Mouse (Mus musculus) kidney, embryonic 15.5 days (tissue): ENCODE measurements around the gene Gpr135. TPM values are rescaled to one million over a fixed set of nuclear protein-coding genes. Genes with fewer than 3 reads are reported as not detected.
"Not testable (repeated sequence)": the region's sequence is repeated elsewhere in the genome, so short reads cannot be mapped to it uniquely, and the experiment has no call there.

Experiments
- ATAC-seq: fragments of 200-750 bp; cut with Nextera tagmentation; replicated peaks from 2 replicates; pipeline ENCODE4 v1.8.0; 2017; ENCODE audit warnings: moderate TSS enrichment; ENCODE audit not compliant: low FRiP score
- H3K27ac ChIP-seq: fragments of 300-500 bp; sonication (generic); 2 replicates; pipeline ENCODE4 v1.5.1; 2015; ENCODE audit warnings: mild to moderate bottlenecking, inconsistent platforms
- H3K27me3 ChIP-seq: fragments of 300-500 bp; sonication (generic); 2 replicates; pipeline ENCODE4 v1.6.1; 2015; ENCODE audit warnings: inconsistent platforms
- H3K36me3 ChIP-seq: fragments of 300-500 bp; sonication (generic); 2 replicates; pipeline ENCODE4 v1.6.1; 2015; ENCODE audit warnings: inconsistent platforms
- H3K4me1 ChIP-seq: fragments of 300-500 bp; sonication (generic); 2 replicates; pipeline ENCODE4 v1.6.1; 2015; ENCODE audit warnings: inconsistent platforms
- H3K4me2 ChIP-seq: fragments of 300-500 bp; sonication (generic); 2 replicates; pipeline ENCODE4 v1.6.1; 2015; ENCODE audit warnings: moderate library complexity, mild to moderate bottlenecking, inconsistent platforms
- H3K4me3 ChIP-seq: fragments of 300-500 bp; sonication (generic); replicated peaks from 2 replicates; pipeline ENCODE4 v1.5.1; 2015; ENCODE audit warnings: mild to moderate bottlenecking, inconsistent platforms
- H3K9ac ChIP-seq: fragments of 300-500 bp; sonication (generic); 2 replicates; pipeline ENCODE4 v1.6.1; 2015; ENCODE audit warnings: mild to moderate bottlenecking, inconsistent platforms
- H3K9me3 ChIP-seq: fragments of 300-500 bp; sonication (generic); replicated peaks from 2 replicates; pipeline ENCODE4 v1.6.1; 2016; ENCODE audit warnings: inconsistent platforms
- WGBS: fragments of 180-500 bp; shearing (Covaris S2); methylation state at CpG from one replicate; pipeline ENCODE4 v1.1.7; 2015; ENCODE audit warnings: mixed read lengths; 5-methylcytosine and 5-hydroxymethylcytosine counted together
- polyA plus RNA-seq: library from polyadenylated mRNA; unstranded; fragments of >200 nt; fragmentation: Nextera tagmentation; extraction: Ambion mirVana; gene quantifications from 2 replicates; pipeline ENCODE4 v1.2.1, GENCODE M21; 2015

The Gpr135 gene
- polyA plus RNA-seq, 1 experiment from 2014 or later, result 0.57 TPM

GRCm38 (mm10) chr12:72084261-72085023 lies 13.5 kb upstream of the Gpr135 start:
- 5% methylated on average over 46 of the region's 46 CpGs for WGBS
- peak; percentile 24 for ATAC-seq
- H3K4me1 ChIP-seq, result peaks cover 34% of the 10 kb centered on the region

GRCm38 (mm10) chr12:72083265-72083664 lies 12.3 kb upstream of the Gpr135 start:
- no peaks in the 10 kb centered on the region for H3K36me3 ChIP-seq
- H3K9me3 ChIP-seq, result no peaks in the 10 kb centered on the region
- no peaks in the 10 kb centered on the region for H3K27me3 ChIP-seq
- H3K4me1 ChIP-seq, result peaks cover 34% of the 10 kb centered on the region
- no peak for ATAC-seq
- H3K9ac ChIP-seq, result no peak overlapping the region
- H3K27ac ChIP-seq, result no peak overlapping the region
- 79% methylated on average over 9 of the region's 9 CpGs for WGBS
- H3K4me3 ChIP-seq, result no peak overlapping the region
- H3K4me2 ChIP-seq, result no peak overlapping the region

More at GRCm38 (mm10) chr12:72084261-72085023, 13.5 kb upstream of the Gpr135 start:
- H3K4me3 ChIP-seq, result peak overlapping the region; percentile 82
- H3K27ac ChIP-seq, result peak overlapping the region; percentile 98
- H3K27me3 ChIP-seq, result no peaks in the 10 kb centered on the region
- peak overlapping the region; percentile 76 for H3K9ac ChIP-seq
- H3K9me3 ChIP-seq, result no peaks in the 10 kb centered on the region
- peak overlapping the region; percentile 95 for H3K4me2 ChIP-seq
- H3K36me3 ChIP-seq, result no peaks in the 10 kb centered on the region

- peak overlapping the region; percentile 27 for H3K4me3 ChIP-seq
- H3K9me3 ChIP-seq, result no peaks in the 10 kb centered on the region
- H3K27me3 ChIP-seq, result no peaks in the 10 kb centered on the region
- H3K36me3 ChIP-seq, result no peaks in the 10 kb centered on the region
- H3K4me1 ChIP-seq, result peaks cover 26% of the 10 kb centered on the region
- 20% methylated on average over 18 of the region's 18 CpGs for WGBS
- H3K27ac ChIP-seq, result no peak overlapping the region
- no peak for ATAC-seq
- H3K4me2 ChIP-seq, result peak overlapping the region; percentile 56
- 0 out of 2 replicates have a peak overlapping the region, but pooled peaks have one; percentile 8 for H3K9ac ChIP-seq
These were observed 11.4 kb upstream of the Gpr135 start for GRCm38 (mm10) chr12:72082370-72082769.

DNA sequence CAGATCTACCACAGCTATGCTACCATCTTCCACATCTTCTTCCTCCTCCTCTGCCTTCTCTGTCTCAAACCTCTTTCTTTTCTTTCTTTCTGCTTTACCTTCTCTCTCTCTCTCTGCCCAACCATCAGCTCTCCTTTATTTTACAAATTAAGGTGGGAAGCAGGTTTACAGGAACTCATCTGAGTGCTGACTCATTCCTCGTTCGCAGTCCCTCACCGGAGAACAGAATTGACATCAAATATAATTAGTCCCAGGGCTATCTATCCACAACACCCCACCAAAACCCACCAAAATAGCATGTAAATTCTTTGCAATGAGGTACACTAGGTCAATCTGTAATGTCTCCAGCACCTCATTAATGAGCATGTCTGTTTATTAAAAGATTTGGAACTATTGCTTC lies 11.0 kb upstream of the Gpr135 start:
- no peaks in the 10 kb centered on the region for H3K27me3 ChIP-seq
- no peaks in the 10 kb centered on the region for H3K9me3 ChIP-seq
- no peak for ATAC-seq
- H3K36me3 ChIP-seq, result 0 out of 2 replicates have a peak, but pooled peaks cover under 1% of the 10 kb centered on the region
- peak overlapping the region; percentile 56 for H3K4me2 ChIP-seq
- H3K4me3 ChIP-seq, result 0 out of 2 replicates have a peak overlapping the region, but pooled peaks have one; percentile 27
- peaks cover 24% of the 10 kb centered on the region for H3K4me1 ChIP-seq
- no peak overlapping the region for H3K27ac ChIP-seq
- 77% methylated on average over 3 of the region's 3 CpGs for WGBS
- no peak overlapping the region for H3K9ac ChIP-seq

GRCm38 (mm10) chr12:72078248-72078647 lies 7.3 kb upstream of the Gpr135 start:
- Histone ChIP-seq H3K27ac (no peak overlapping the region), H3K36me3 (peaks cover 22% of the 10 kb centered on the region), H3K4me2 (no peak overlapping the region), H3K27me3 (no peaks in the 10 kb centered on the region), H3K4me1 (peaks cover 9% of the 10 kb centered on the region), H3K9ac (no peak overlapping the region), H3K4me3 (no peak overlapping the region), H3K9me3 (no peaks in the 10 kb centered on the region)
- 80% methylated on average over 3 of the region's 3 CpGs for WGBS
- no peak for ATAC-seq

- Histone ChIP-seq H3K27me3 (peaks cover 29% of the 10 kb centered on the region), H3K4me1 (peaks cover 17% of the 10 kb centered on the region), H3K9ac (peak overlapping the region; percentile 44; the same call in 1 of the 2 replicates), H3K36me3 (peaks cover 9% of the 10 kb centered on the region), H3K9me3 (no peaks in the 10 kb centered on the region), H3K27ac (no peak overlapping the region), H3K4me2 (peak overlapping the region; percentile 99), H3K4me3 (peak overlapping the region; percentile 62)
- WGBS, result 6% methylated on average over 40 of the region's 40 CpGs
- no peak for ATAC-seq
These were observed 1.1 kb downstream of the Gpr135 start for GRCm38 (mm10) chr12:72069626-72070326.

DNA sequence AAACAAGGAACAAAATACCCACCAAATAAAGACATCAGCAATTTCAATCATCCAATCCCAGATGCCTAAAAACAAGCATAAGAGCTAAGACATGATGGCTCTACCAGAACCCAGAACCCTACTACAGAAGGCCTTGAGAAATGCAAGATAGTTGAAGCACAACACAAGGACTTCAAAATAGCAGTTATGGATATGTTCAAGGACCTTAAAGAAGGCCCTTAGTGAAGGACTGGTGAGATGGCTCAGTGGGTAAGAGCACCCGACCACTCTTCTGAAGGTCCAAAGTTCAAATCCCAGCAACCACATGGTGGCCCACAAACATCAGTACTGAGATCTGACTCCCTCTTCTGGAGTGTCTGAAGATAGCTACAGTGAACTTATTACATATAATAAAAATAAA lies 13.1 kb downstream of the Gpr135 start:
- H3K4me3 ChIP-seq, result no peak overlapping the region
- H3K27me3 ChIP-seq, result peaks cover 6% of the 10 kb centered on the region; the same call in 1 of the 2 replicates
- H3K9ac ChIP-seq, result no peak overlapping the region
- H3K4me1 ChIP-seq, result no peaks in the 10 kb centered on the region
- no peak for ATAC-seq
- no peaks in the 10 kb centered on the region for H3K36me3 ChIP-seq
- 88% methylated on average over 1 of the region's 1 CpGs for WGBS
- no peak overlapping the region for H3K4me2 ChIP-seq
- H3K9me3 ChIP-seq, result no peaks in the 10 kb centered on the region
- no peak overlapping the region for H3K27ac ChIP-seq

- Histone ChIP-seq H3K27me3 (peaks cover 6% of the 10 kb centered on the region; the same call in 1 of the 2 replicates), H3K4me1 (no peaks in the 10 kb centered on the region), H3K36me3 (no peaks in the 10 kb centered on the region), H3K4me2 (no peak overlapping the region), H3K4me3 (no peak overlapping the region), H3K27ac (no peak overlapping the region), H3K9ac (no peak overlapping the region), H3K9me3 (0 out of 2 replicates have a peak, but pooled peaks cover 3% of the 10 kb centered on the region)
- 34% methylated on average over 6 of the region's 6 CpGs for WGBS
- ATAC-seq, result no peak
These were observed 17.1 kb downstream of the Gpr135 start for GRCm38 (mm10) chr12:72053851-72054250.

- Histone ChIP-seq H3K36me3 (no peaks in the 10 kb centered on the region), H3K4me1 (no peaks in the 10 kb centered on the region), H3K4me2 (no peak overlapping the region), H3K27ac (no peak overlapping the region), H3K4me3 (no peak overlapping the region), H3K27me3 (peaks cover 6% of the 10 kb centered on the region; the same call in 1 of the 2 replicates), H3K9ac (no peak overlapping the region), H3K9me3 (0 out of 2 replicates have a peak, but pooled peaks cover 3% of the 10 kb centered on the region)
- WGBS, result 47% methylated on average over 6 of the region's 6 CpGs
- no peak for ATAC-seq
These were observed 17.6 kb downstream of the Gpr135 start for GRCm38 (mm10) chr12:72053303-72053702.

- WGBS, result 76% methylated on average over 6 of the region's 6 CpGs
- H3K4me1 ChIP-seq, result no peaks in the 10 kb centered on the region
- H3K4me3 ChIP-seq, result no peak overlapping the region
- no peak overlapping the region for H3K9ac ChIP-seq
- no peak overlapping the region for H3K27ac ChIP-seq
- no peak overlapping the region for H3K4me2 ChIP-seq
- no peaks in the 10 kb centered on the region for H3K36me3 ChIP-seq
- no peak for ATAC-seq
- 0 out of 2 replicates have a peak, but pooled peaks cover 3% of the 10 kb centered on the region for H3K9me3 ChIP-seq
- H3K27me3 ChIP-seq, result peaks cover 6% of the 10 kb centered on the region; the same call in 1 of the 2 replicates
These were observed 18.4 kb downstream of the Gpr135 start for GRCm38 (mm10) chr12:72052571-72052970.

DNA sequence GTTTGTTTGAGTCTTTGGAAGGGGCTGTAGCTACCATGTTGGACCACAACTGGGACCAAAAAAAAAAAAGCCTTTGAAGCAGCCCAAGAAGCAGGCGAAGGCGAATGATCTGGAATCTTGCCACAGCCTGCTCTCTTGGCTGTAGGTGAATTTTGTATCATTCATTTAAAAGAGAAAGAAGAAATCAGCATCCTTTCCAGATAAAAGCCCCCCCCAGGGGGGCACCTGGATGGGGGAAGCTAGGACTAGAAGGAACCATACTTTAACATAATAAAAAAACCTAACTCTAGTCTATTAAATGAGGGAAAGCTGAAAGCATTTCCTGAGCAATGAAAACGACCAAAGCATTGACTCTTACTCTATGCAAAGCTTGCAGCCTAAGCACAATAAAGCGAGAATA lies 20.1 kb downstream of the Gpr135 start:
- Histone ChIP-seq H3K4me1 (no peaks in the 10 kb centered on the region), H3K4me3 (no peak overlapping the region), H3K36me3 (no peaks in the 10 kb centered on the region), H3K9me3 (0 out of 2 replicates have a peak, but pooled peaks cover 3% of the 10 kb centered on the region), H3K27ac (no peak overlapping the region), H3K27me3 (peaks cover 6% of the 10 kb centered on the region; the same call in 1 of the 2 replicates), H3K9ac (no peak overlapping the region), H3K4me2 (no peak overlapping the region)
- ATAC-seq, result no peak
- WGBS, result 90% methylated on average over 4 of the region's 4 CpGs

DNA sequence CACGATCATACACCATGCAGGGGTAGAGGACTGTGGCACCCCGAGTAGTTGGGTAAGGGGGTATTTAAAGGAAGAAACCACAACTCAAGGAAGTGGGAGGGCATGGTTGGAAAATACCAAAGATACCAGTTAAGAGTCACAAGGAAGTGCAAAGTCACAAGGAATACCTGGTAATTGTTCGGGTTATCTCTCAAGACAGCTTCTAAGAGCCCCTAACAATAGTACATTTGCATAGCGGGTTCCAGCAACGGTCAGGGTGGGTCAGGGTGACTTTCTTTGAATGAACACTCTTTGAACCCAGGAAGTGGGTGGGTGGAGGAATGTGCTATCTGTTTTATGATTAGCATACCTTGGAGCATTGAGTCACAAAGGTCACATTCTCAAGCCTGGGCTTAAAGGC lies 20.8 kb downstream of the Gpr135 start:
- 86% methylated on average over 5 of the region's 5 CpGs for WGBS
- not testable (repeated sequence) for H3K9ac ChIP-seq, H3K9me3 ChIP-seq, H3K4me1 ChIP-seq, H3K27me3 ChIP-seq, H3K36me3 ChIP-seq, H3K4me2 ChIP-seq, H3K27ac ChIP-seq, H3K4me3 ChIP-seq, ATAC-seq
